Mouse (Mus musculus): ENCODE data around the gene Siglecg. TPM values are rescaled to one million over a fixed set of nuclear protein-coding genes. Genes with fewer than 3 reads are reported as not detected.
A peak's percentile ranks its signal among the peaks of the same experiment; 100 is the strongest.

The Siglecg gene
- polyA plus RNA-seq, 1 experiment from 2014 or later, result 0.30 TPM

DNA sequence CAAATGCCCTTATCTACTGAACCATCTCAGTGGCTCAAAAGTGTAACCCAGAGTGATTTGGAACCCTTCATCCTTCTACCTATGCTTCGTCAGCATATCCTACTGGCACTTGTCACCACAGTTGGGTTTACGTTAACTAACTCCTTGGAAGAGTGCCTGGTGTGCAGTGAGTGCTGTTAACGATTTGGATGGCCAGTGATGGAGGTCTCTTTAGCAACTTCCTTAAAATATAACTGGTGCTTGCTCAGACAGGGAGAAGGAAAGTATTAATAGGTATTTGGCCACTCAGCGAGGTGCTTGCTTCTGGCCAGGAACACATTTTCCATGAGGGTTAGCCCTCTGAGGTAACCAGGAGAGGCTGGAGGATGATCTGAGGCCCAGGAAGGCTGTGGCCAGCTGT is 39.8 kb downstream of the Siglecg start:
- peaks cover 7% of the 10 kb centered on the region for H3K4me1 ChIP-seq (replicated peaks)
- no peak overlapping the region for H3K27ac ChIP-seq
- no peaks in the 10 kb centered on the region for H3K27me3 ChIP-seq (replicated peaks)
- H3K4me2 ChIP-seq (replicated peaks), result no peak overlapping the region
- WGBS, result 79% methylated on average over 4 of the region's 4 CpGs
- no peak for ATAC-seq
- no peak overlapping the region for H3K4me3 ChIP-seq (replicated peaks)
- peaks cover 2% of the 10 kb centered on the region; the same call in 1 of the 2 replicates for H3K36me3 ChIP-seq
- no peak overlapping the region for H3K9ac ChIP-seq
- H3K9me3 ChIP-seq, result no peaks in the 10 kb centered on the region

DNA sequence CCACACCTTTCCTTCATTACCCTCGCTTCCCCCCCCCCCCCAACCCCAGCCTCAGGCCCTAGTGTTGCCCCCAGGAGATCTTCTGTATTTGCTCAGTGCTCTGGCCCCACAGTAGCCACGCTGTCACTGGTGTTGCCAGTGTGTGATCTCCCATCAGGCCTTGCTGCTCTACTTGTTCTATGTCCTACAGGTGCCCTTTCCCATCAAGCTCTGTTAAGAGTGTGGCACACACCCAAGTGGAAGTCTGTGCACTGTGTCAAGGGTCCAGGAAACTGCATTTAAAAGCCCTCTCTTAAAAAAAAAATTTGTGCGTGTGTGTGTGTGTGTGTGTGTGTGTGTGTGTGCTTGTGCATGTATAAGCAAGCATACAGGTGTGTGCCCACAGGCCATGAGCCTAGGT is 40.2 kb downstream of the Siglecg start:
- no peak overlapping the region for H3K4me3 ChIP-seq (replicated peaks)
- no peaks in the 10 kb centered on the region for H3K27me3 ChIP-seq (replicated peaks)
- H3K9ac ChIP-seq, result no peak overlapping the region
- H3K36me3 ChIP-seq, result peaks cover 5% of the 10 kb centered on the region
- no peak for ATAC-seq
- 82% methylated on average over 3 of the region's 3 CpGs for WGBS
- H3K4me1 ChIP-seq (replicated peaks), result peaks cover 5% of the 10 kb centered on the region
- H3K27ac ChIP-seq, result no peak overlapping the region
- H3K4me2 ChIP-seq (replicated peaks), result no peak overlapping the region
- H3K9me3 ChIP-seq, result no peaks in the 10 kb centered on the region

DNA sequence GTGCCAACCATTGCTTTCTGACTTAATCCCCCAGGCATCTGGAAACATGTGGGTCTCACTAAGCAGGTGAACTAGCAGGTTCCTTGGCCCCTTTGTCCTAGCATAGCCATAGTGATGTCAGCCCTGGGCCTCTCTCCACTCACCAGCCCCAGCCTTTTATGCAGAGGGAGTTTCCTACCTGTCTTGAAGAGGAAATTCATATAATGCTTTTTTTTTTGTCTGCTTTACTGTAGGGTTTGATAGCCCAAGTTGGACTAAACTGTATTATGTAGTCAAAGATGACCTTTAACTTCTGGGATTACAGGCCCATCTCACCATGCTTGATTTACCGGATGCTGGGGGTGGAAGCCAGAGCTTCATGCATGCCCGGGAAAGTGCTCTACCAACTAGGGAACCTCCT is 41.8 kb downstream of the Siglecg start:
- H3K36me3 ChIP-seq, result peaks cover 16% of the 10 kb centered on the region
- H3K27ac ChIP-seq, result no peak overlapping the region
- H3K4me1 ChIP-seq (replicated peaks), result no peaks in the 10 kb centered on the region
- no peaks in the 10 kb centered on the region for H3K27me3 ChIP-seq (replicated peaks)
- 96% methylated on average over 2 of the region's 2 CpGs for WGBS
- no peak overlapping the region for H3K9ac ChIP-seq
- no peak overlapping the region for H3K4me2 ChIP-seq (replicated peaks)
- H3K4me3 ChIP-seq (replicated peaks), result no peak overlapping the region
- H3K9me3 ChIP-seq, result no peaks in the 10 kb centered on the region
- ATAC-seq, result no peak

DNA sequence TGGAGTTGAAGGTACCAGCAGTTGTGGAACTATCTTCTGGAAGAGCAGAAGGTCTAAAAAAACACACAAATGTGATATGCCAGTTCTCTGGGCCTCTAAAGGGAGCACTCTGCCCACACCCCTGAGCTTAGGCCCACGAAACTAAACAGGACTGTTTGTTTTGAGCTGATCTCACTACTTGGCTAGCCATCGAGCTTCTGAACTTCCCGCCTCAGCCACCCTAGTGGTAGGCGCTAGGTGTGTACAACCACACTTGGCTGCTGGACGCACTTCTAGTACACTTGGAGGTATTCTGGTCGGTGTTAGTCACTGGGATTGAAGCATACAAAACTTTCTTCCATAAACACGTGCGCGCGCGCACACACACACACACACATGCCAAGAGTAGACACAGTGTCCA is 43.7 kb downstream of the Siglecg start:
- H3K27ac ChIP-seq, result no peak overlapping the region
- no peaks in the 10 kb centered on the region for H3K9me3 ChIP-seq
- H3K4me1 ChIP-seq (replicated peaks), result no peaks in the 10 kb centered on the region
- H3K27me3 ChIP-seq (replicated peaks), result no peaks in the 10 kb centered on the region
- no peak overlapping the region for H3K4me3 ChIP-seq (replicated peaks)
- H3K4me2 ChIP-seq (replicated peaks), result no peak overlapping the region
- H3K9ac ChIP-seq, result no peak overlapping the region
- 92% methylated on average over 11 of the region's 11 CpGs for WGBS
- ATAC-seq, result no peak
- peaks cover 21% of the 10 kb centered on the region for H3K36me3 ChIP-seq

DNA sequence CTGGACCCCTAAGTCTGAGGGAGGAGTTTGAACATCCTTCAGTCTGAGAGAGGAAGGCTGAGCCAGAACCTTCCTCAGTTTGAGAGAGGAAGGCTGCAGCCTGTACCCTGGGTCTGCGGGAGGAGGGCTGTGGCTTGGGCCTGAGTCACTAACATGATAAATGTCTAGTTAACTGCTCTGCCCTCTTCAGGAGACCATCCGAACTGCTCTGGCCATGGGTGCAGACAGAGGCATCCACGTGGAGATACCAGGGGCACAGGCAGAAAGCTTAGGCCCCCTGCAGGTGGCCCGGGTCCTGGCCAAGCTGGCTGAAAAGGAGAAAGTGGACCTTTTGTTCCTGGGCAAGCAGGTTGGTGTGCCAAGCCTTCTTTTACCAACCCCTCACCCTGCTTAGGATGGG is 44.6 kb downstream of the Siglecg start:
- peaks cover 27% of the 10 kb centered on the region for H3K36me3 ChIP-seq
- ATAC-seq, result no peak
- no peaks in the 10 kb centered on the region for H3K9me3 ChIP-seq
- H3K9ac ChIP-seq, result no peak overlapping the region
- H3K27ac ChIP-seq, result no peak overlapping the region
- no peaks in the 10 kb centered on the region for H3K4me1 ChIP-seq (replicated peaks)
- WGBS, result 45% methylated on average over 4 of the region's 4 CpGs
- H3K27me3 ChIP-seq (replicated peaks), result no peaks in the 10 kb centered on the region
- no peak overlapping the region for H3K4me2 ChIP-seq (replicated peaks)
- no peak overlapping the region for H3K4me3 ChIP-seq (replicated peaks)

DNA sequence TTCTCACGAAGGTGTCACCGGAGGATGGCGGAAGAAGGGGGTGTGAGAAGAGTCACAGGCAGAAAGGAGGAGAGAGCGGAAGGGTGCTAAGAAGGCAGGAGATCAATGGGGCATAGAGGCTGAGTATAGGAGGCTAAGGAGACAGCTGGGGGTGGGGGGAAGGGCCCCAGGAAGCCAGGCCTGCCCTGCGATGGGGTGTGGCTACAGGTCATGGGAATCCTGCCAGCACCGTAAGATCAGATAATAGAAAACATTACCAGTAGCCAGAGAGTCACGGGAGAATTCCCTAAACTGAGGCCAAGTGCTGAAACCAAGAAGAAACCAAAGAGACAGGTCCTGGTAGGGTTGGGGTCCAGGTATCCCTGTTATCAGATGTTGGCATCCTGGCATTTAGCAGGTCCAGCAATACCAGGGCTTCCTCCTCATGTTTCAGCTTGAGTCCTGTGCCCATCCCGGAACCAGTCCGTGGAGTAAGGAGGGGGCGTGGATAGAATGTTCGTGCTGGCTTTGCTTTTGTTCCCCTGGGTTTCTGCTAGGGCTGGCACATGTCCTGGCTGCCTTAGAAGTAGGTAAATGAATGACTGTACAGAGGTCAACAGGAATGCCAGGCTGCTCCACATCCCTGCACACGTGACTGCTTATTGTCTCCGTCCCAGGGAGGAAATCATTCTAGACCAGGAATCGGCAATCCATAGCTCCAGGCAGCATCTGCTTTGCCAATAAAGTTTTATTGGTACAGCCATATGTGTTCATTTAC is 45.8 kb downstream of the Siglecg start:
- Histone ChIP-seq H3K9ac (no peak overlapping the region), H3K36me3 (peaks cover 27% of the 10 kb centered on the region), H3K9me3 (no peaks in the 10 kb centered on the region), H3K27me3 (replicated peaks) (no peaks in the 10 kb centered on the region), H3K27ac (no peak overlapping the region), H3K4me1 (replicated peaks) (no peaks in the 10 kb centered on the region), H3K4me2 (replicated peaks) (no peak overlapping the region), H3K4me3 (replicated peaks) (no peak overlapping the region)
- no peak; the same call in 1 of the 2 replicates for ATAC-seq
- 84% methylated on average over 14 of the region's 14 CpGs for WGBS

DNA sequence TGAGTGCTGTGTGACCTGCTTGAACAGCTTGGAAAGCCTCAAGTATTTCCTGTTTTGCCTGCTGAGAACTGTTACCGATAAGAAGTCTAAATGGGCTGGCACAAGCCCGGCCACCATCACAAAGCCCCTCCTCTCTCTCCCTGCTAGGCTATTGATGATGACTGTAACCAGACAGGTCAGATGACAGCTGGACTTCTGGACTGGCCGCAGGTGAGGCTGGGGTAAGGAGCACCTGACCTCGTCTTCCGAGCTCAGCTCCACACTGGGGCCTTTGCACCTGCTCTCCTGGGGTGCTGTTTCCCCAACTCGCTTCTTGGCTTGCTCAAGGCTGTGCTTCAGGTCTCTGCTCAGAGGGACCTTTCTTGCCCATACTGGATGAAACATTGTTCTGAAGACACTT is 46.4 kb downstream of the Siglecg start:
- H3K9me3 ChIP-seq, result no peaks in the 10 kb centered on the region
- peaks cover 27% of the 10 kb centered on the region for H3K36me3 ChIP-seq
- no peak overlapping the region for H3K27ac ChIP-seq
- H3K4me1 ChIP-seq (replicated peaks), result no peaks in the 10 kb centered on the region
- no peak for ATAC-seq
- H3K4me3 ChIP-seq (replicated peaks), result no peak overlapping the region
- 88% methylated on average over 6 of the region's 6 CpGs for WGBS
- no peaks in the 10 kb centered on the region for H3K27me3 ChIP-seq (replicated peaks)
- no peak overlapping the region for H3K4me2 ChIP-seq (replicated peaks)
- H3K9ac ChIP-seq, result no peak overlapping the region

DNA sequence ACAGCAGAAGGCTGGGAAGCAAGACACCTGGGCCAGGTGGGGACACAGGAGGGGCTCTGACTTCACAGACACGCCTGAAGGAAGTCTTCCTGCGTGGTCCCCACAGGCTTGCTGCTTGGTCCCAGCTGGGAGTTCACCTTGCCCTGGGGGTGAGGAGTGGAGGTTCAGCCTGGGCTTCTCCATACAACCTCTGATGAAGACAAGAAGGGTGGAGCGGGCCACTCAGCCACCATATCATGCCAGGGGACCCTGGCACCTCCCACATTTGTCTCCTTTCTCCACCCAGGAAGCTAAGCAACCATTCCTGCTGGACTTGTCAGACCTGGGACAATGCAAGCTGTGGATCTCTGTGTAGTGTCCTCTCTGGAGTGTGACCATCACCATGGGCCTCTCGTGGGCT is 54.8 kb downstream of the Siglecg start, which contains the start of gene Vsig10l:
Vsig10l (plus strand) TSS at position 301 of the 400 bp plus-strand sequence.
- Histone ChIP-seq H3K36me3 (no peaks in the 10 kb centered on the region), H3K27me3 (replicated peaks) (no peaks in the 10 kb centered on the region), H3K4me3 (replicated peaks) (no peak within 1 kb of the TSS), H3K9ac (no peak within 1 kb of the TSS), H3K9me3 (no peaks in the 10 kb centered on the region), H3K4me2 (replicated peaks) (no peak within 1 kb of the TSS), H3K4me1 (replicated peaks) (peaks cover 10% of the 10 kb centered on the region; the same call in 1 of the 2 replicates), H3K27ac (no peak within 1 kb of the TSS)
- WGBS, result 73% methylated on average over 4 of the region's 4 CpGs
- no peak for ATAC-seq

DNA sequence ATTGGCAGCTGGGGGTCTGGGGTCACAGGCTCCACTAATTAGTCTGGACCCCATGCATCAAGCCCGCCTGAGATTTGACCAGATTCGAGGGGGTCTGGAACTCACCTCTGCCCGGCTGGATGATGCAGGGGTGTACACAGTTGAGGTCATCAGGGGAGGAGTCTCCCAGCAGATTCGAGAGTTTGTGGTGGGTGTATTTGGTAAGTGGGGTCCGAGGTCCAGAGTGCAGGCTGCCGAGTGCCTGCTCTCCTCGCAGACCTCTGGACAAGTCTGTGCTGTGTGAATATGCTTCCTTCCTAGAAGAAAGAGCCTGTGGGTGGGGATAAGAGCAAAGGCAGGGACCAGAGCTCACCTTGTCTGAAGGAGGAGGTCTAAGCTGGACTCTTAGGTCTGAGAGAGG is 56.0 kb downstream of the Siglecg start:
- no peaks in the 10 kb centered on the region for H3K9me3 ChIP-seq
- peaks cover 10% of the 10 kb centered on the region; the same call in 1 of the 2 replicates for H3K4me1 ChIP-seq (replicated peaks)
- WGBS, result 74% methylated on average over 7 of the region's 7 CpGs
- no peak overlapping the region for H3K4me2 ChIP-seq (replicated peaks)
- no peak overlapping the region for H3K9ac ChIP-seq
- H3K36me3 ChIP-seq, result no peaks in the 10 kb centered on the region
- no peaks in the 10 kb centered on the region for H3K27me3 ChIP-seq (replicated peaks)
- H3K27ac ChIP-seq, result no peak overlapping the region
- ATAC-seq, result no peak
- no peak overlapping the region for H3K4me3 ChIP-seq (replicated peaks)

DNA sequence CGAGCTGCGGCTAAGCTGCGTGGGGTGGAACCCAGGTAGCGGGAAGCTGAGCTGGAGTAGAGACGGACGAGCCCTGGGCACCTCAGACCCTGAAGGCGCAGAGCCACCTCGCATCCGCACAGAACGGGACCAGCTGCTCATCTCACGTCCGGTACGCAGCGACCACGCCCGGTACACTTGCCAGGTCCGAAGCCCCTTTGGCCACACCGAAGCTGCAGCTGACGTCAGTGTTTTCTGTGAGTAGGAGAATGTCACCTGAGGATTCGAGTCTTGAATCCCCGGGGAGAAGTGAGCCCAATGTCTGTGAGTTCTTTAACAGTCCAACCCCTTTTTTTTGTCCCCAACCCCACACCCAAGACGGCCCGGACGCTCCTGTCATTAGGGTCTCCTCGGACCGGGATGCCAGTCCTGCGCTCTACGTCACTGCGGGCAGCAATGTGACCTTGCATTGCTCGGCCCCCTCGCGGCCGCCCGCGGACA is 56.9 kb downstream of the Siglecg start:
- H3K27ac ChIP-seq, result no peak overlapping the region
- ATAC-seq, result peak; percentile 15

DNA sequence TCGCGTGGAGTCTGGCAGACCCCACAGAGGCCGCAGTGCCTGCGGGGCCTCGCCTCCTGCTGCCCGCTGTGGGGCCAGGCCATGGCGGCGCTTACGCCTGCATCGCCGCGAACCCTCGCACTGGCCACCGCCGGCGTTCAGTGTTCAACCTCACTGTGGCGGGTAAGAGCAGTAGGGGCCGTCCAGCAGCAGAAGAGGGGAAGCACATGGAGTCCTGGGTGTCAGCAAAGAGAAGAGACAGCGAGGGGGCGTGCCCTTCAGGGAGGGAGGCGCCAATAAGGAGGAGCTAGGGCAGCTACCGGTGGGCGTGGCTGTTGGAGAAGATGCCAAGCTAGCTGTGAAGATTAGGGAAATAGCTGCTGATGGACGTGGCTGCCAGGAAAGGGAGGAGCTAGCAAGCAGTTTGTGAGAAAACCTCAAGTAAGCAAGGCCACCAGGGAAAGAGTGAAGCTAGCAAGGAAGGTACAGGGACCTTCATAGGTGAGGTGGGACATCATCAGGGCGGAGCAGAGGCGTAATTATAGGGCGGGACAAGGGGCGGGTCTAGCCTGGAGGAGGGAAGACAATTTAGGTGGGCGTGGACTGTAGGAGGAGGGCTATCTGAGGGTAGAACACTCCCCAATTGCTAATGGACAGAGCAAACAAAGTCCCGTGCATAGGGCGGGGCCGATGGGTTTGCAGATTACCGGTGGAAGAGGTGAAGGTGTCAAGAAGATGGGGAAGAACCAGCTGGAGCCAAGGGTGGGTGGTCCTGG is 57.5 kb downstream of the Siglecg start:
- no peaks in the 10 kb centered on the region for H3K36me3 ChIP-seq
- no peaks in the 10 kb centered on the region for H3K27me3 ChIP-seq (replicated peaks)
- peak overlapping the region; percentile 51 for H3K9ac ChIP-seq
- peak overlapping the region; percentile 53 for H3K4me3 ChIP-seq (replicated peaks)
- peak overlapping the region; percentile 96 for H3K4me2 ChIP-seq (replicated peaks)
- H3K4me1 ChIP-seq (replicated peaks), result peaks cover 10% of the 10 kb centered on the region; the same call in 1 of the 2 replicates
- WGBS, result under 1% methylated on average over 33 of the region's 33 CpGs
- H3K9me3 ChIP-seq, result no peaks in the 10 kb centered on the region
- peak; percentile 92 for ATAC-seq
- 0 out of 2 replicates have a peak overlapping the region, but pooled peaks have one; percentile 33 for H3K27ac ChIP-seq

More for the DNA sequence above, 56.9 kb downstream of the Siglecg start:
- no peaks in the 10 kb centered on the region for H3K9me3 ChIP-seq
- H3K36me3 ChIP-seq, result no peaks in the 10 kb centered on the region
- H3K4me2 ChIP-seq (replicated peaks), result peak overlapping the region; percentile 96
- H3K9ac ChIP-seq, result peak overlapping the region; percentile 51
- peak overlapping the region; percentile 53 for H3K4me3 ChIP-seq (replicated peaks)
- H3K27me3 ChIP-seq (replicated peaks), result no peaks in the 10 kb centered on the region
- H3K4me1 ChIP-seq (replicated peaks), result peaks cover 10% of the 10 kb centered on the region; the same call in 1 of the 2 replicates
- WGBS, result 5% methylated on average over 35 of the region's 35 CpGs

DNA sequence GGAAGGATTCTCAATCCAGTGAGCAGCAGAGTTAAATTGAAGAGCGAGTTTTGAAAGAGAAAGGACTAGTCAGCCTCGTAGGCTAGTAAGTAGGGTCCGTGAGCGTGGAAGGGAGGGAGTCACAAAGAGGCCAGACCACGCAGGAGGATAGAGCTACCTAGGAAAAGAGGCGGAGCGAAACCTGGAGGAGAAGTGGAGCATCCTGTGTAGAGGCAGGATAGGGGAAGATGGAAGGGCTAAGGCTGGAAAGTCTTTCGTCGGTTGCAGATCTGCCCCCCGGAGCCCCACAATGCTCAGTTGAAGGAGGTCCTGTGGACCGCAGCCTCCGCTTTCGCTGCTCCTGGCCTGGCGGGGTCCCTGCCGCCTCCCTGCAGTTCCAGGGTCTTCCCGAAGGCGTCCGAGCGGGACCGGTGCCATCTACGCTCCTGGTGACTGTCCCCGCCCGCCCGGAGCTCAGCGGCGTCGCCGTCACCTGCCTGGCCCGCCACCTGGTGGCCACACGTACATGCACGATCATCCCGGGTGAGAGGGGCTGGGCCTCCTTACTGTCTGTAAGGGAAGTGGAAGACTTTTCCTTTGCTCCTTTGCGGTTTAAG is 58.2 kb downstream of the Siglecg start:
- Histone ChIP-seq H3K36me3 (no peaks in the 10 kb centered on the region), H3K4me3 (replicated peaks) (peak overlapping the region; percentile 53), H3K4me2 (replicated peaks) (peak overlapping the region; percentile 96), H3K27me3 (replicated peaks) (no peaks in the 10 kb centered on the region), H3K27ac (peak overlapping the region; percentile 33; the same call in 1 of the 2 replicates), H3K4me1 (replicated peaks) (peaks cover 10% of the 10 kb centered on the region; the same call in 1 of the 2 replicates), H3K9ac (peak overlapping the region; percentile 44), H3K9me3 (no peaks in the 10 kb centered on the region)
- ATAC-seq, result peak; percentile 77
- under 1% methylated on average over 33 of the region's 33 CpGs for WGBS

Measured in intestine, embryonic 15.5 days (tissue).